Mouse (Mus musculus) forebrain, embryonic 11.5 days (tissue): ENCODE results near the gene B230217C12Rik. TPM values are rescaled to one million over a fixed set of nuclear protein-coding genes. Genes with fewer than 3 reads are reported as not detected.

Source experiments
- ATAC-seq: fragments of 200-750 bp; cut with Nextera tagmentation; replicated peaks from 2 replicates; pipeline ENCODE4 v1.8.0; 2017; ENCODE audit warnings: moderate TSS enrichment; ENCODE audit not compliant: low FRiP score
- DNase-seq: peaks from one replicate; pipeline ENCODE4 v3.0.0-alpha.2; 2017; ENCODE audit warnings: low spot score
- H3K27ac ChIP-seq: fragments of 300-500 bp; sonication (generic); 2 replicates; pipeline ENCODE4 v1.5.1; 2014; ENCODE audit warnings: low read depth, low read length
- H3K27me3 ChIP-seq: fragments of 300-500 bp; sonication (generic); 2 replicates; pipeline ENCODE4 v1.6.1; 2014; ENCODE audit warnings: mild to moderate bottlenecking, low read length, mixed read lengths; ENCODE audit not compliant: control insufficient read depth, insufficient read depth
- H3K36me3 ChIP-seq: fragments of 300-500 bp; sonication (generic); 2 replicates; pipeline ENCODE4 v1.6.1; 2014; ENCODE audit warnings: mild to moderate bottlenecking, low read length, moderate library complexity, mixed read lengths; ENCODE audit not compliant: control insufficient read depth, insufficient read depth
- H3K4me1 ChIP-seq: fragments of 300-500 bp; sonication (generic); replicated peaks from 2 replicates; pipeline ENCODE4 v1.6.1; 2014; ENCODE audit warnings: low read length, mixed read lengths; ENCODE audit not compliant: control insufficient read depth, insufficient read depth
- H3K4me2 ChIP-seq: fragments of 300-500 bp; sonication (generic); 2 replicates; pipeline ENCODE4 v1.6.1; 2014; ENCODE audit warnings: low read depth, mild to moderate bottlenecking, low read length, moderate library complexity, mixed read lengths; ENCODE audit not compliant: severe bottlenecking
- H3K4me3 ChIP-seq: fragments of 300-500 bp; sonication (generic); 2 replicates; pipeline ENCODE4 v1.5.1; 2014; ENCODE audit warnings: low read depth, low read length
- H3K9ac ChIP-seq: fragments of 300-500 bp; sonication (generic); 2 replicates; pipeline ENCODE4 v1.6.1; 2014; ENCODE audit warnings: low read length
- H3K9me3 ChIP-seq: fragments of 300-500 bp; sonication (generic); 2 replicates; pipeline ENCODE4 v1.6.1; 2016; ENCODE audit warnings: low read length, mixed read lengths; ENCODE audit not compliant: control insufficient read depth
- WGBS: fragments of 180-500 bp; shearing (Covaris S2); extraction: QIAGEN DNeasy Blood & Tissue Kit; methylation state at CpG from one replicate; pipeline ENCODE4 v1.1.7; 2014; 5-methylcytosine and 5-hydroxymethylcytosine counted together
- polyA plus RNA-seq: library from polyadenylated mRNA; unstranded; fragments of >200 nt; fragmentation: Nextera tagmentation; extraction: Ambion mirVana; gene quantifications from 2 replicates; pipeline ENCODE4 v1.2.1, GENCODE M21; 2014

B230217C12Rik gene
- polyA plus RNA-seq, 1 experiment from 2014 or later, result 17.7 TPM

DNA sequence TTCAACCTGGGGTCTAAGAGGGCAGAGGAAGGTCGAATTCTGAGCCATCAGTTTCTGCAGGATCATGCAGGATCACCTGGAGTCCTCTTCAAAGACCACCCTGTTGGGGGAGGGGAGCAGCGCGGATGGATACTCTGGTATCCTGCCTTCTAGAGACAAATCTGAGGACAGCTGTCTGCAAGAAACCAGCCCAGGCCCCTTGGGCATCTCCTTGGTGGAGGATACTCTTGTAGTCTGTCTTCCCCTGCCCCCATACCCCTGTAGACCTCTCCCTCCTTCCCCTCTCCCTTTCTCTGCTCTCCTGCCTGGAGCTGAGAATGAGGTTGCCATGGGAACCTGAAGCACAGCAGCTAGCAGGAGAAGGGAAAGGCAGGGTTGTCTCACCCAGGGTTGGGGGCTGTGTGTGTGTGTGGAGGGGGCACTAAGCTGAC lies 28.1 kb upstream of the B230217C12Rik start:
- H3K9me3 ChIP-seq, result no peaks in the 10 kb centered on the region
- no peaks in the 10 kb centered on the region for H3K27me3 ChIP-seq
- peak overlapping the region; percentile 18; the same call in 1 of the 2 replicates for H3K9ac ChIP-seq
- peak; percentile 76 for DNase-seq
- 27% methylated on average over 3 of the region's 3 CpGs for WGBS
- H3K4me3 ChIP-seq, result 0 out of 2 replicates have a peak overlapping the region, but pooled peaks have one; percentile 1
- peak overlapping the region; percentile 76 for H3K27ac ChIP-seq
- ATAC-seq, result peak; percentile 88
- peaks cover 55% of the 10 kb centered on the region for H3K4me1 ChIP-seq
- peak overlapping the region; percentile 36; the same call in 1 of the 2 replicates for H3K4me2 ChIP-seq
- H3K36me3 ChIP-seq, result no peaks in the 10 kb centered on the region; the same call in 1 of the 2 replicates

- 52% methylated on average over 7 of the region's 7 CpGs for WGBS
- Histone ChIP-seq H3K36me3 (no peaks in the 10 kb centered on the region; the same call in 1 of the 2 replicates), H3K4me2 (peak overlapping the region; percentile 36; the same call in 1 of the 2 replicates), H3K9me3 (no peaks in the 10 kb centered on the region), H3K4me3 (no peak overlapping the region), H3K9ac (no peak overlapping the region), H3K27ac (peak overlapping the region; percentile 76), H3K27me3 (no peaks in the 10 kb centered on the region), H3K4me1 (peaks cover 55% of the 10 kb centered on the region)
- DNase-seq (no peak), ATAC-seq (peak; percentile 29; the same call in 1 of the 2 replicates)
Measured at GRCm38 (mm10) chr11:97813085-97813484, 27.5 kb upstream of the B230217C12Rik start.

DNA sequence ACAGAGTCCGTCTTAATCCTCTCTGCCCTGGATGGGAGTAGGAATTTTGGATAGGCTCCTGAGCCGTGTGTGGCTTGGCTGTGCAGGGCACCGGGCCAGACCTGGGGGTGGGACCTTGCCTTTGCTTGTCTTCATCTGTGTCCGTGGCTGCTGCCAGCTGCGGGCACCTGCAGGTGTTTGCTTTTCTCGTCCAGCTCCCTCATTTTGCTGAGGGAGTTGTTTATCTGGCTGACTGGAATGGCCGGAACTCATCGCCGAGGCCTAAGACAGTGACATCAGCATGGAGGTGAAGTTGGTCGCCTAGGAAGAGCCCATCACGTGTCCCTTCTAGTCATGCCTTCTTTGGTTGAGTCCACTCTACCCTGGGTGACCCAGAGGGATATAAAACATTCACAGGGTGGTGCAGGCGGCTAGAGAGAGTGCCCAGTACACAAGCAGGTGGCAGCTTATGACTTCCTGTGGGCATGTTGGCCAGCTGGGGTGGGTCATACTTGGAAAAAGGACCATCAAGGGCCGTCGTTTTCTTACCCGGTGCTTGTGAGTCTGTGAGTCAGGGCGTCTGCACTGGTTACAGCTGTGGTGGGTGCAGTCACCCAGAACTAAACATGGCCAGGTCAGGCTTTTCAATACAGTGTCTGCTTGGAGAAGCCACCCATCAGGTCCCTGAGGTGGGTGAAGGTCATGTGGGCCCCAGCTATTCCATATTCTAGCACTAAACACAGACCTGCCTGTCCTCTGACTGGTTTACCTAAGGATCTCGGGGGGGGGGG lies 26.6 kb upstream of the B230217C12Rik start:
- 83% methylated on average over 17 of the region's 17 CpGs for WGBS
- Histone ChIP-seq H3K4me2 (no peak overlapping the region), H3K27ac (no peak overlapping the region), H3K4me3 (no peak overlapping the region), H3K9me3 (no peaks in the 10 kb centered on the region), H3K4me1 (peaks cover 57% of the 10 kb centered on the region), H3K9ac (no peak overlapping the region), H3K27me3 (no peaks in the 10 kb centered on the region), H3K36me3 (no peaks in the 10 kb centered on the region; the same call in 1 of the 2 replicates)
- no peak for DNase-seq
- no peak for ATAC-seq

DNA sequence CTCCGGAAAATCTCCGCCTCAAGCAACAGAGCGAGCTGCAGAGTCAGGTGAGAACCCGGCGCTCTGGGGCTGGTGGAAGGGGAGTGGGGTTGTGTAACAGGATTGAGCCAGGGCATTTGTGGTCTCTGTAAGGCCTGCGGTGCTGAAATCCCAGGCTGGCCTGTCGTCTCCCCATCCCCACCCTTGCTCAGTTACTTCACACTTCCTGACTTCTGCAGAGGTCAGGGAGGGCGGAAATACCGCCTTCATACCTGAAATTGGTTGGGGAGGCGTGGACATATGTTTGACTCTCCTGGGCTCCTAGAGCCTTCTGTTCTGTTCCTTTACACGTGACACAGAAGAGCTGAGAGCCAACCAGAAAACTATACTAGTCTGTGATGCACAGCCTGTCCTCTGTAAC lies 24.8 kb upstream of the B230217C12Rik start:
- H3K4me3 ChIP-seq, result no peak overlapping the region

GRCm38 (mm10) chr11:97816176-97816575 lies 24.4 kb upstream of the B230217C12Rik start:
- Histone ChIP-seq H3K27ac (no peak overlapping the region), H3K9ac (no peak overlapping the region), H3K4me1 (peaks cover 49% of the 10 kb centered on the region), H3K36me3 (peaks cover 2% of the 10 kb centered on the region; the same call in 1 of the 2 replicates), H3K4me3 (no peak overlapping the region), H3K9me3 (no peaks in the 10 kb centered on the region), H3K4me2 (no peak overlapping the region), H3K27me3 (no peaks in the 10 kb centered on the region)
- no peak for ATAC-seq
- WGBS, result 43% methylated on average over 5 of the region's 5 CpGs
- DNase-seq, result no peak

More for the DNA sequence above, 24.8 kb upstream of the B230217C12Rik start:
- Histone ChIP-seq H3K27me3 (no peaks in the 10 kb centered on the region), H3K36me3 (peaks cover 2% of the 10 kb centered on the region; the same call in 1 of the 2 replicates), H3K4me2 (no peak overlapping the region), H3K9ac (no peak overlapping the region), H3K4me1 (peaks cover 51% of the 10 kb centered on the region), H3K27ac (no peak overlapping the region), H3K9me3 (no peaks in the 10 kb centered on the region)
- ATAC-seq, result no peak
- 70% methylated on average over 11 of the region's 11 CpGs for WGBS
- DNase-seq, result no peak

DNA sequence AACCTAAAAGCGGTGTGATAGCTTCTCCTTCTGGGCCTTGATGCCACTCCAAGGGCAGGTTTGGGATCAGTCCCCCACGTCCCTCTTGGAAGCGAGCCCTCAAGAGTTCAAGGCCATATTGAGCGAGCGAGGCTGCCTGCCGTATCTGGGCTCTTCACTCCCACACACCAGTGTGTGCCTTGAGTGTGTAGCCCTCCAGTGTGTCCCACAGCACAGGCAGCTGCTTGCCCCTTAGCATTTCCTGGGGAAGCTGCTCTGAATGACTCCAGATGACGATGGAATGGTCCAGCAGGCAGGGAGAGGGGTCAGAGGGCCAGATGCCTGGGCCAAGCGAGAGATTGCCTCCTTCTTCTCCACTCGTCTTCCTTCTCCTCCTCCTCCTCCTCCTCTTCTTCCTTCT lies 23.7 kb upstream of the B230217C12Rik start:
- no peak overlapping the region for H3K4me3 ChIP-seq
- no peaks in the 10 kb centered on the region for H3K9me3 ChIP-seq
- H3K4me2 ChIP-seq, result no peak overlapping the region
- peaks cover 41% of the 10 kb centered on the region for H3K4me1 ChIP-seq
- WGBS, result 62% methylated on average over 9 of the region's 9 CpGs
- H3K9ac ChIP-seq, result no peak overlapping the region
- no peak for DNase-seq
- H3K27ac ChIP-seq, result no peak overlapping the region
- no peaks in the 10 kb centered on the region for H3K27me3 ChIP-seq
- ATAC-seq, result no peak
- peaks cover 2% of the 10 kb centered on the region; the same call in 1 of the 2 replicates for H3K36me3 ChIP-seq

DNA sequence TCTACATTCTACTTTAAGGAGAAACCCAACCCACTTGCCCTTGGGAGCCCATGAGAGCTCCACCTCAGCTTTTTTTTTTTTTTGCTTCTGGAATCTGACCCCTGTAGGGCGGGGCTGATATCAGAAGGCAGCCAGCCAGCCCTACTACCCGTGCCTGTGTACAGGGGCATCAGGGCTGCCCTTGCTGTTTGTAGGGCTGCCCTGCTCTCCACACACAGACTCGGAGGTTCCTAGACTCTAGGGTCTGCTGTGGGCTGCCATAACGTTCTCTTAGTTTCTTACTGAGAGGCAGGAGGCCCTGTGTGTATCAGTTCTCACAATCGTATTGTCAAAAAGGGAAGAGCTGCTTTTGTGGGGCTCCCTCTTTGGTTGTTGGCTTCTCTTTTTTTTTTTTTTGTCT lies 23.2 kb upstream of the B230217C12Rik start:
- Histone ChIP-seq H3K27me3 (no peaks in the 10 kb centered on the region), H3K4me3 (no peak overlapping the region), H3K9ac (no peak overlapping the region), H3K36me3 (peaks cover 2% of the 10 kb centered on the region; the same call in 1 of the 2 replicates), H3K9me3 (no peaks in the 10 kb centered on the region), H3K4me2 (no peak overlapping the region), H3K27ac (no peak overlapping the region), H3K4me1 (peaks cover 37% of the 10 kb centered on the region)
- ATAC-seq (no peak), DNase-seq (no peak)
- 44% methylated on average over 5 of the region's 5 CpGs for WGBS

GRCm38 (mm10) chr11:97818003-97818402 lies 22.6 kb upstream of the B230217C12Rik start:
- no peak overlapping the region for H3K4me3 ChIP-seq
- peak; percentile 16; the same call in 1 of the 2 replicates for ATAC-seq

More at GRCm38 (mm10) chr11:97818003-97818402, 22.6 kb upstream of the B230217C12Rik start:
- Histone ChIP-seq H3K4me1 (peaks cover 30% of the 10 kb centered on the region), H3K4me2 (no peak overlapping the region), H3K9me3 (no peaks in the 10 kb centered on the region), H3K27ac (peak overlapping the region; percentile 78; the same call in 1 of the 2 replicates), H3K9ac (peak overlapping the region; percentile 62), H3K36me3 (peaks cover 2% of the 10 kb centered on the region; the same call in 1 of the 2 replicates), H3K27me3 (no peaks in the 10 kb centered on the region)
- no peak for DNase-seq
- 22% methylated on average over 6 of the region's 6 CpGs for WGBS
